Mouse (Mus musculus): ENCODE measurements around the gene Srarp. TPM values are rescaled to one million over a fixed set of nuclear protein-coding genes. Genes with fewer than 3 reads are reported as not detected.

Srarp gene
- polyA plus RNA-seq, 1 experiment from 2014 or later, result 0.35 TPM

- no peak for ATAC-seq
- Histone ChIP-seq H3K4me3 (ENCODE audit: low read length) (no peak overlapping the region), H3K27me3 (replicated peaks; ENCODE audit: control insufficient read depth, insufficient read depth, low read length) (no peaks in the 10 kb centered on the region), H3K27ac (ENCODE audit: low read depth, low read length) (no peak overlapping the region), H3K4me2 (ENCODE audit: low read length) (no peak overlapping the region), H3K36me3 (ENCODE audit: control insufficient read depth, insufficient read depth, low read length) (peaks cover 10% of the 10 kb centered on the region), H3K4me1 (ENCODE audit: control insufficient read depth, insufficient read depth, low read depth, low read length) (peaks cover 8% of the 10 kb centered on the region), H3K9me3 (ENCODE audit: control insufficient read depth, low read length) (no peaks in the 10 kb centered on the region), H3K9ac (ENCODE audit: low read depth, low read length) (no peak overlapping the region)
- WGBS, result 91% methylated on average over 2 of the region's 2 CpGs
Observed at GRCm38 (mm10) chr4:141451251-141451650, 15.3 kb upstream of the Srarp start.

DNA sequence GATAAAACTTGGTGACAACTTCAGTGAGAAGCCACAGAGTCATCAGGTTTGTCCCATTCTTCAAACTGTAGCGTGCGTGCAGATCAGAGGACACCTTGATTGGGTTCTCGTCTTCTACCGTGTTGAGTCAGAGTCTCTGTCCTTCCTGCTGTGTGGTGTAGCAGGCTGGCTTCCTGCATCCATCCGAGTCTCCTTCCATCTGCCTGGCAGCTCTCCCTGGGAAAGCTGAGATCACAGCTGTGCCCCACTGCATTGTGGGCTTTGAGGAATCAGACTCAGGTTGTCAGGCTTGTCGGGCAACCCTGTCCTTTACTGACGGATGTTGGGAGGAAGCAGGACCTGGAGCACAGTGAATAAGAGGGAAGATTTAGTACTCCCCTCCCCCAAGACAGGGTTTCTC lies 10.3 kb upstream of the Srarp start:
- Histone ChIP-seq H3K4me1 (ENCODE audit: control insufficient read depth, insufficient read depth, low read depth, low read length) (peaks cover 18% of the 10 kb centered on the region), H3K4me3 (ENCODE audit: low read length) (no peak overlapping the region), H3K36me3 (ENCODE audit: control insufficient read depth, insufficient read depth, low read length) (peaks cover 10% of the 10 kb centered on the region), H3K9ac (ENCODE audit: low read depth, low read length) (no peak overlapping the region), H3K27me3 (replicated peaks; ENCODE audit: control insufficient read depth, insufficient read depth, low read length) (no peaks in the 10 kb centered on the region), H3K9me3 (ENCODE audit: control insufficient read depth, low read length) (no peaks in the 10 kb centered on the region), H3K4me2 (ENCODE audit: low read length) (no peak overlapping the region), H3K27ac (ENCODE audit: low read depth, low read length) (no peak overlapping the region)
- 70% methylated on average over 7 of the region's 7 CpGs for WGBS
- ATAC-seq, result no peak

DNA sequence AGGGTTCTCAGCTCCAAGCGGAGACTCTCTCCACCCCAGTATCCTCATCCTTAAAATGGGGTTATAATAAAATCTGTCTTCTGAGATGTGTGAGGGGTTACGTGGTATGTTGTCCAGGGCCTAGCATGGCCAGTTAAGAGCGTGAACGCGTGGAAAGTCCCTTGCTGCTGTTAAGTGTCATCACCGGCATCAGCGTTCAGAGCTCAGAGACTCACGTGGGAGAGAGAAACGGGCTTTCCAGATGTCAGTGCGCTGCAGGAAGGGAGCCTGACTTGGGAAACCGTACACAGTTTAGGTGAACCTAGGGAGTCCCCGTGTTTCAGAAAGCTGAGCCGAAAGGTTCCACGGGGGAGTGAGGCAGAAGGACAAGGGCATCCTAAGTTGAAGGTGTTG lies 9.4 kb upstream of the Srarp start:
- Histone ChIP-seq H3K4me3 (ENCODE audit: low read length) (peak overlapping the region; percentile 98), H3K27me3 (replicated peaks; ENCODE audit: control insufficient read depth, insufficient read depth, low read length) (no peaks in the 10 kb centered on the region), H3K4me2 (ENCODE audit: low read length) (peak overlapping the region; percentile 90), H3K27ac (ENCODE audit: low read depth, low read length) (peak overlapping the region; percentile 86), H3K36me3 (ENCODE audit: control insufficient read depth, insufficient read depth, low read length) (peaks cover 10% of the 10 kb centered on the region), H3K9me3 (ENCODE audit: control insufficient read depth, low read length) (no peaks in the 10 kb centered on the region), H3K4me1 (ENCODE audit: control insufficient read depth, insufficient read depth, low read depth, low read length) (peaks cover 18% of the 10 kb centered on the region), H3K9ac (ENCODE audit: low read depth, low read length) (peak overlapping the region; percentile 99)
- ATAC-seq, result 0 out of 2 replicates have a peak, but pooled peaks have one; percentile 26
- WGBS, result 13% methylated on average over 14 of the region's 14 CpGs

GRCm38 (mm10) chr4:141444451-141445327 lies 8.8 kb upstream of the Srarp start, which contains the start of gene Zbtb17:
Gene Zbtb17, plus strand, starts transcription at chr4:141444654.
- ATAC-seq, result peak; percentile 94
- Histone ChIP-seq H3K4me3 (ENCODE audit: low read length) (peak within 1 kb of the TSS; percentile 98), H3K27me3 (replicated peaks; ENCODE audit: control insufficient read depth, insufficient read depth, low read length) (no peaks in the 10 kb centered on the region), H3K4me1 (ENCODE audit: control insufficient read depth, insufficient read depth, low read depth, low read length) (peaks cover 18% of the 10 kb centered on the region), H3K9ac (ENCODE audit: low read depth, low read length) (peak within 1 kb of the TSS; percentile 99), H3K9me3 (ENCODE audit: control insufficient read depth, low read length) (no peaks in the 10 kb centered on the region), H3K27ac (ENCODE audit: low read depth, low read length) (peak within 1 kb of the TSS; percentile 86), H3K4me2 (ENCODE audit: low read length) (peak within 1 kb of the TSS; percentile 90), H3K36me3 (ENCODE audit: control insufficient read depth, insufficient read depth, low read length) (peaks cover 10% of the 10 kb centered on the region)
- whole genome bisulfite sequencing, result under 1% methylated on average over 59 of the region's 102 CpGs

DNA sequence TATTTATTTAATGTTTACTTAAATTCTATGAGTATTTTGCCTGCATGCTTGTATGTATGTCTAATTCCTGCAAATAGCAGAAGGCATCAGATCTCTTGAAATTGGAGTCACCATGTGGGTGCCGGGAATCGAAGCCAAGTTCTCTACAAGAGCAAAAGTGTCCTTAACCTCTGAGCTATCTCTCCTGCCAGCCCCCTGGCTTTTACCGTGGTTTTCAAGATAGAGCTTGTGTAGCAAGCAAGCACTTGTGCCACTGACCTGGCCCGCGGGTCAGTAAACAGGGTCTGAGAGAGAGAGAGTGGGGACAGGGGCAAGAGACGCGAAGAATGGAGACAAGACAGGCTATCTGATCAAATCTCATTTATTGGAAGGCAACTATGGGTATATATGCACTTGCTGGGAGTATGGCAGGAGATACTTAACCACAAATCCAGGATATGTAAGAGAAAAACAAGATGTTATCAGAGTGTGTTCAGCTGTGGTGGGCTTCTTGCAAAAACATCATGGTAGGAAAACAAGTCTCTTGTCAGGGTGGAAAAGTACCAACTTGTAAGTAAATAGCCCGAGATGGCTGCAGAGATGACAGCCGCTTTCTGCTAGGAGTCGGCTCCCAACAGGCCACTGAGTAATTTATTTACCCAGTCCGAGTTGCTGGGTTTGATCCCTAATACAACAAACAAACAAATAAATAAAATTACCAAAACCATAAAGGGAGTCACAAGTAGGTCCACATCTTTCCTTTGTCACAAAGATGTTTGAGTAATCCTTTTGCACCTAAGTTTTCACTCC lies 7.9 kb upstream of the Srarp start:
- Histone ChIP-seq H3K9ac (ENCODE audit: low read depth, low read length) (peak overlapping the region; percentile 99), H3K4me3 (ENCODE audit: low read length) (peak overlapping the region; percentile 98), H3K9me3 (ENCODE audit: control insufficient read depth, low read length) (no peaks in the 10 kb centered on the region), H3K4me1 (ENCODE audit: control insufficient read depth, insufficient read depth, low read depth, low read length) (peaks cover 18% of the 10 kb centered on the region), H3K27ac (ENCODE audit: low read depth, low read length) (no peak overlapping the region), H3K36me3 (ENCODE audit: control insufficient read depth, insufficient read depth, low read length) (peaks cover 5% of the 10 kb centered on the region), H3K4me2 (ENCODE audit: low read length) (peak overlapping the region; percentile 74), H3K27me3 (replicated peaks; ENCODE audit: control insufficient read depth, insufficient read depth, low read length) (no peaks in the 10 kb centered on the region)
- 49% methylated on average over 11 of the region's 11 CpGs for WGBS
- no peak for ATAC-seq

DNA sequence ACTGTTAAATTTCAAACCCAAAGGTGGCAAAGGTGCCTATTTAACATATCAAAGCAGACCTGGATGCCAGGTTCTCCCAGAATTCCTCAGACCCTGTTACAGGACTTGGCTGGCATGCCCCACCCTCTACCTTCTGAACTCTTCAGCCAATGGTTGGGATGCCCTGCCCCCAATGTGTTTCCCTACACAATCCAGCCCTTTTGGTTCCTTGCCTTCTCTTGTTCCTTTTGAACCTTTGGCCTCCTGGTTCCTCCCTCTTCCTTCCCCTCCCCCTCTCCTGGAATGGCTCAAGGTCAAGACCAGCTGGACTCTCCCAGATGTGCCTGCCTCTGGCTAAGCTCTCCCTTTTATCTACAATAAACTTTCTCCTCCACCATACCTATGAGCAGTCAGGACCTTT lies 5.0 kb upstream of the Srarp start:
- H3K4me1 ChIP-seq (ENCODE audit: control insufficient read depth, insufficient read depth, low read depth, low read length), result peaks cover 12% of the 10 kb centered on the region
- no peaks in the 10 kb centered on the region for H3K27me3 ChIP-seq (replicated peaks; ENCODE audit: control insufficient read depth, insufficient read depth, low read length)
- no peak for ATAC-seq
- no peaks in the 10 kb centered on the region for H3K9me3 ChIP-seq (ENCODE audit: control insufficient read depth, low read length)
- no peaks in the 10 kb centered on the region for H3K36me3 ChIP-seq (ENCODE audit: control insufficient read depth, insufficient read depth, low read length)
- no peak overlapping the region for H3K4me3 ChIP-seq (ENCODE audit: low read length)
- H3K27ac ChIP-seq (ENCODE audit: low read depth, low read length), result no peak overlapping the region
- no peak overlapping the region for H3K9ac ChIP-seq (ENCODE audit: low read depth, low read length)
- no peak overlapping the region for H3K4me2 ChIP-seq (ENCODE audit: low read length)

- no peak overlapping the region for H3K4me2 ChIP-seq (ENCODE audit: low read length)
- WGBS, result 86% methylated on average over 12 of the region's 12 CpGs
- H3K36me3 ChIP-seq (ENCODE audit: control insufficient read depth, insufficient read depth, low read length), result no peaks in the 10 kb centered on the region
- no peaks in the 10 kb centered on the region for H3K27me3 ChIP-seq (replicated peaks; ENCODE audit: control insufficient read depth, insufficient read depth, low read length)
- no peak overlapping the region for H3K9ac ChIP-seq (ENCODE audit: low read depth, low read length)
- no peak overlapping the region for H3K27ac ChIP-seq (ENCODE audit: low read depth, low read length)
- H3K4me3 ChIP-seq (ENCODE audit: low read length), result no peak overlapping the region
- H3K4me1 ChIP-seq (ENCODE audit: control insufficient read depth, insufficient read depth, low read depth, low read length), result peaks cover 5% of the 10 kb centered on the region
- no peaks in the 10 kb centered on the region for H3K9me3 ChIP-seq (ENCODE audit: control insufficient read depth, low read length)
- ATAC-seq, result no peak
Observed at GRCm38 (mm10) chr4:141439083-141439803, 3.3 kb upstream of the Srarp start.

DNA sequence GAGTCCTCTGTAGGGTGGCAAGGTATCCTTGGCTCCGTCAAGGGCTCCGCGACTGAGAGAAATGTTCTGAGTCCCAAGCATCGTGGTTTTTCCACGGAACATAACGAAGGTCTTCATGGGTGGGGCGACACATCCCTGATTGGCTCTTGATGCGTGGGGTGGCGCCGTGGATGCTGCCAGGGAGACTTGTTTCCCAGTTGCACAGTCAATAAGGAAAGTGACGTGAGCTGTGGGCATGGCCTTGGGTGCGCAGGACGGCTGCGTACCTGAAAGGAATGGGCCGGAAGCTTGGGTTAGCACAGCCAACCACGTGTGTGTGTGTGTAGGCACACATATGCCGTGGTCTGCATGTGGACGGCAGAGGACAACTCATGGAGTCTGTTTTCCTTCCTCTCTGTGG lies 2.7 kb downstream of the Srarp start:
- Histone ChIP-seq H3K4me3 (ENCODE audit: low read length) (no peak overlapping the region), H3K4me1 (ENCODE audit: control insufficient read depth, insufficient read depth, low read depth, low read length) (peaks cover 2% of the 10 kb centered on the region; the same call in 1 of the 2 replicates), H3K9me3 (ENCODE audit: control insufficient read depth, low read length) (no peaks in the 10 kb centered on the region), H3K36me3 (ENCODE audit: control insufficient read depth, insufficient read depth, low read length) (no peaks in the 10 kb centered on the region), H3K27ac (ENCODE audit: low read depth, low read length) (no peak overlapping the region), H3K9ac (ENCODE audit: low read depth, low read length) (no peak overlapping the region), H3K27me3 (replicated peaks; ENCODE audit: control insufficient read depth, insufficient read depth, low read length) (no peaks in the 10 kb centered on the region), H3K4me2 (ENCODE audit: low read length) (no peak overlapping the region)
- 85% methylated on average over 18 of the region's 18 CpGs for WGBS
- no peak for ATAC-seq
